Mouse (Mus musculus): ENCODE data around the gene Ptpn11.

GRCm38 (mm10) chr5:121221328-121221850 is 30.2 kb upstream of the Ptpn11 start:
- TF ChIP-seq CTCF (IDR thresholded peaks at IDR 0.05; ENCODE audit: control insufficient read depth, insufficient read depth, insufficient replicate concordance, low read depth, low read length) (no peak), POLR2A (IDR thresholded peaks at IDR 0.05; ENCODE audit: control insufficient read depth, low read depth, low read length) (no peak)

Measured in testis, adult 2 months (tissue).